Mouse (Mus musculus) stomach, embryonic 14.5 days (tissue): Measurements from ENCODE around the gene 2700097O09Rik. TPM values are rescaled to one million over a fixed set of nuclear protein-coding genes. Genes with fewer than 3 reads are reported as not detected.
A peak's percentile ranks its signal among the peaks of the same experiment; 100 is the strongest.
"Not testable (repeated sequence)": the region's sequence is repeated elsewhere in the genome, so short reads cannot be mapped to it uniquely, and the experiment has no call there.

ENCODE experiments used
- ATAC-seq: fragments of 200-750 bp; cut with Nextera tagmentation; 2 replicates; pipeline ENCODE4 v1.8.0; 2017; ENCODE audit warnings: low read depth, moderate TSS enrichment; ENCODE audit not compliant: insufficient number of reproducible peaks, insufficient read depth, low FRiP score
- H3K27ac ChIP-seq: fragments of 300-500 bp; sonication (generic); 2 replicates; pipeline ENCODE4 v1.5.1; 2014; ENCODE audit warnings: mild to moderate bottlenecking, low read length, moderate library complexity, mixed read lengths
- H3K27me3 ChIP-seq: fragments of 300-500 bp; sonication (generic); 2 replicates; pipeline ENCODE4 v1.6.1; 2014; ENCODE audit warnings: low read length, control low read depth, mixed read lengths; ENCODE audit not compliant: control insufficient read depth, insufficient read depth
- H3K36me3 ChIP-seq: fragments of 300-500 bp; sonication (generic); 2 replicates; pipeline ENCODE4 v1.6.1; 2014; ENCODE audit warnings: mild to moderate bottlenecking, control low read depth, low read length, moderate library complexity, mixed read lengths; ENCODE audit not compliant: control insufficient read depth, insufficient read depth
- H3K4me1 ChIP-seq: fragments of 300-500 bp; sonication (generic); 2 replicates; pipeline ENCODE4 v1.6.1; 2014; ENCODE audit warnings: low read length, control low read depth, mixed read lengths; ENCODE audit not compliant: control insufficient read depth, insufficient read depth
- H3K4me2 ChIP-seq: fragments of 300-500 bp; sonication (generic); replicated peaks from 2 replicates; pipeline ENCODE4 v1.6.1; 2014; ENCODE audit warnings: low read depth, low read length, control low read depth
- H3K4me3 ChIP-seq: fragments of 300-500 bp; sonication (generic); 2 replicates; pipeline ENCODE4 v1.5.1; 2014; ENCODE audit warnings: low read depth, low read length, control low read depth
- H3K9ac ChIP-seq: fragments of 300-500 bp; sonication (generic); replicated peaks from 2 replicates; pipeline ENCODE4 v1.6.1; 2014; ENCODE audit warnings: low read depth, mild to moderate bottlenecking, control low read depth, low read length, moderate library complexity, mixed read lengths
- H3K9me3 ChIP-seq: fragments of 300-500 bp; sonication (generic); 2 replicates; pipeline ENCODE4 v1.6.1; 2016; ENCODE audit warnings: low read depth, low read length, control low read depth; ENCODE audit not compliant: control insufficient read depth
- WGBS: fragments of 180-500 bp; shearing (Covaris S2); extraction: QIAGEN DNeasy Blood & Tissue Kit; methylation state at CpG from one replicate; pipeline ENCODE4 v1.1.7; 2014; 5-methylcytosine and 5-hydroxymethylcytosine counted together
- polyA plus RNA-seq: library from polyadenylated mRNA; unstranded; fragments of >200 nt; fragmentation: Nextera tagmentation; extraction: Ambion mirVana; gene quantifications from 2 replicates; pipeline ENCODE4 v1.2.1, GENCODE M21; 2014

Gene 2700097O09Rik
- 33.0 and 34.5 TPM in 2 replicates for polyA plus RNA-seq

DNA sequence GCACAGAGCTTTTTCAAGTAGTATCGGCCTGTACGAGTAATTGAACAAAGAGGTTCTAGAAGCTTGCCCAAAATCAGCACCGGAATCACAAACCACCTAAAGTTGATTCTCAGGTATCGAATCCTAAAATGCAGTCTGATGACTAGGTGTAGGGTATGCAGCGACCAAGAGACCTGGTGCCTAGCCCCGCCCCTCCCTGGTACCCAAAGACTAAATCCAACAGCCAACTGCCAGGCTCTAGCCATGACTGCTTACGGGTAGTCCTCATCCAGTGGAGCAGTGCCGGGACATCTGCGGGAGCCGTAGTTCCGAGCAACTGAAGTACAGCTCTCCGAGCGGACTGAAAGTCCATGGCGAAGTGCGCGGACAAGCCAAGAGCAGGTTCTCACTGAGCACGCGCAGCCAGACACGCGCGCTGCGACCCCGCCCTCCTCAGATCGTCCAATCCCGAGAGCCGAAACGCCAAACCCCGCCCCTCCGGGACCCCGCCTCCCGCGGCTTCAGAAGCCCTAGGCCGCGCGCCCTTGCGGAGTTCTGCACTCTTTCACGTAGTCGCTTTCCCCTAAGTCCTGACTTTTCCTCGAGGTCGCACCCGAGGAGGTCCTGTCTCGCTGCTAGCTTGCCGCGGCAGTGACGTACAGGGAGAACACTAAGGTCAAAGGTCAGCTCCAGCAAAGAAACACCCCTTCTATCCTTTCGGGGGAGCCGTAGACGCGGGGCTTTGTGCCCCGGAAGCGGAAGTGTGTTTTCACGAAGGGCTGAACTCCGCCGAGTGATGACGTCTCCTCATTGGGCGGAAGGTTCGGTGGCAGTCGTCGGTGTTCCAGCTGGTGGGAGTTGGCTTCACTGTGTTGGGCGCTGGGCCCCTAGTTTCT, at the start of gene 2700097O09Rik, which contains the start of gene Srp54a:
2700097O09Rik (minus strand) TSS at position 385 of the 875 bp plus-strand sequence.
Srp54a (plus strand) TSS at position 537 of the 875 bp plus-strand sequence.
- not testable (repeated sequence) for H3K9me3 ChIP-seq, H3K4me1 ChIP-seq, H3K27me3 ChIP-seq, H3K36me3 ChIP-seq
- ATAC-seq = peak; percentile 96
- peak within 1 kb of the TSS; percentile 41 for H3K4me2 ChIP-seq
- under 1% methylated on average over 55 of the region's 60 CpGs for WGBS
- H3K9ac ChIP-seq = peak within 1 kb of the TSS; percentile 45
- peak within 1 kb of the TSS; percentile 55 for H3K4me3 ChIP-seq
- peak within 1 kb of the TSS; percentile 69 for H3K27ac ChIP-seq

DNA sequence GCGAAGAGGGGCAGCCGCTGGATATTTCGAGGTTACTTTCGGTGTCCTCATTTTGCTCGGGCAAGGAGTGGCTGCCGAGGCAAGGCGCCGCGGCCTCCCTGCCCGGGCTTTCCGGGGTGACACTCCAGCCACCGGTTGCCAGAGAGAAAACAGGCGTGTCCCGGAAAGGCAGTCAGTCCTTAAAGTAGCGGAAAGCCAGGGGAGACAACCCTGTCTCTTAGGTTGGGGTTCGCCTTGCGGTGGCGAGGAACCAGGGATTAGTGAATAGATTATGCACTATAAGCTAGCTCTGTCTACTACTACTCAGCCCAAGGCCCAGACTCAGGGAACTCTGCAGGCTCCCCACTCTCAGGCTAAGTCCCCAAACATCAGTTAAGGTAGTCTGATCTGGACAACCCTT, 44.8 kb upstream of the 2700097O09Rik start:
- H3K36me3 ChIP-seq, H3K4me1 ChIP-seq, H3K9ac ChIP-seq, H3K4me2 ChIP-seq, H3K9me3 ChIP-seq, H3K4me3 ChIP-seq, H3K27me3 ChIP-seq, H3K27ac ChIP-seq: not testable (repeated sequence)
- no CpG with 5 or more reads among the region's 18 CpGs for WGBS
- ATAC-seq = peak; percentile 11

DNA sequence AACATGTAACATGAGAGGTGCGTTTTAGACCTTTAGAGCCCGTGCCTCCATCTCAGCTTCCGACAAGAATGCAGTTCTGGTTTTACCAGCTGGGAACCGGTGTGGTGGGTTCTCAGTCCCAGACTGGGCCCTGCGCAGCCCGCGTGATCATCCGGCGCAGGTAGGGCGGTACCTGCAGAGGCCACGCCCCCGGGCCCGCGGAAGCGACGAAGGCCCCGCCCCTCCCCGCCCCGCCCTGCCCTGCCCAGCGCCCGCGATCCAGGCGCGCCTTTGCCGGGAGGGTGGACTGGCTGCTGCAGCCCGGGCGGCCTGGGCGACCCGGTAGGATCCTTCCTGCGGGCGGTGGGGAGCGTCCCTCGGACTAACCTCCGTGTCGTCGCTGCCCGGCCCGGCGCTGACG, 44.3 kb upstream of the 2700097O09Rik start, which contains the start of gene Fam177a:
Fam177a (plus strand) TSS at position 228 of the 400 bp plus-strand sequence.
- H3K9ac ChIP-seq, H3K4me2 ChIP-seq, H3K4me1 ChIP-seq, H3K27me3 ChIP-seq, H3K36me3 ChIP-seq, H3K27ac ChIP-seq, H3K9me3 ChIP-seq, H3K4me3 ChIP-seq: not testable (repeated sequence)
- WGBS = no CpG with 5 or more reads among the region's 40 CpGs
- ATAC-seq = peak; percentile 99

DNA sequence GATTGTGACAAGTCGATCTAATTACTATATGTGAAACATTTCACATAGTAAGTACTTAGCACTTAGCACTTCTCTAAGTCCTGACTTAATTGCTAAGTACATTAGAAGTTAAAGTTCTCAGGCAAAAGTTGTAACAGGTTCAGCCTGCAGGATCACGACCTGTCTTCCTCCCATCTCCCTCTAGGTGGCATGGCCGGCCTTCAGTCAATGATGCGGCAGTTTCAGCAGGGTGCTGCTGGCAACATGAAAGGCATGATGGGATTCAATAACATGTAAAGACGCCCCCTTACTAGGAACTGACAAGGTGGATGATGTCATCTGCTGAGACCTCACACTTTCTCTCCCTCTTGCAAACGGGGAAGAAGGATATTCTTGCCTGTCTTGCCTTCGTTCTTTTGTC, 32.7 kb upstream of the 2700097O09Rik start:
- not testable (repeated sequence) for H3K4me2 ChIP-seq, H3K9me3 ChIP-seq, H3K27ac ChIP-seq, H3K36me3 ChIP-seq, H3K9ac ChIP-seq, ATAC-seq, H3K4me3 ChIP-seq, H3K27me3 ChIP-seq, H3K4me1 ChIP-seq
- no CpG with 5 or more reads among the region's 7 CpGs for WGBS

DNA sequence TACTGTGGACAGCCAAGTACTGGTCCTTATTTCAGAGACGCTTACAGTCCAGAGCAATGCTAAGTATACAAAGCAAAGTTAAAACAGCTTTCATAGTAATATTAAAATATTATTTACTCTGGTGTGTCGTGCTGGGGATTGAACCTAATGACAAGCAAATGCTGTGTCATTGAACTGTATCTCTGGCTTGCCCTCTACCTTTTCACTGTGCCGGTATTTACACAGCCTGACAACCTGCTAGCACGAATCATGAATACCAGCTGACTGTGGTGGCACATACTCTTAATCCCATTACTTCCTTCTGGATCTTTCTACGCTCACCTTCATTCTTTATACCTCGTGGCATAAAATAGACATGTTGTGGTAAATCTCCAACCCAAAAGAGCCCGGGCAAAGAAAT, 12.2 kb upstream of the 2700097O09Rik start:
- not testable (repeated sequence) for ATAC-seq, H3K9me3 ChIP-seq, H3K4me1 ChIP-seq, H3K27ac ChIP-seq, H3K4me2 ChIP-seq, H3K27me3 ChIP-seq, H3K9ac ChIP-seq, H3K36me3 ChIP-seq, H3K4me3 ChIP-seq
- WGBS = no CpG with 5 or more reads among the region's 7 CpGs

DNA sequence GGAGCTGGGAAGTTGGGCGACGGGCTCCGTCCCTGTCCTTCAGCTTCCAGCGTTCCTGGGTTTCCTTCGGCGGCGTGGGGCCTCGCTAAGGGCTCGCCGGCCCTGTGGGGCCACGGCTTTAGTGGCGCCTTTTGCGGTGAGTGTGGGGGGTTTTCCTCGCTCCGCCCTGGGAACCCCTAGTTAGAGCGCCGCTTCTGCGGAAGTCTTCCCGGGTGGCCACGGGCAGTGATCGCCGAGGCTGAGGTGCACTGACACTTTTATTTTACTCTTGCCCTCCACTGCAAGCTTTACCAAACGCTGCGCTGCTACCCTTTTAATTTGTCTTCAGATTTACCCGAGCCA, 662 bp upstream of the 2700097O09Rik start:
- Histone ChIP-seq H3K4me3 (peak overlapping the region; percentile 55), H3K4me2 (0 out of 2 replicates have a peak overlapping the region, but pooled peaks have one; percentile 20), H3K27ac (peak overlapping the region; percentile 69), H3K9ac (peak overlapping the region; percentile 34; the same call in 1 of the 2 replicates)
- not testable (repeated sequence) for H3K27me3 ChIP-seq, H3K9me3 ChIP-seq, H3K36me3 ChIP-seq, H3K4me1 ChIP-seq
- under 1% methylated on average over 25 of the region's 25 CpGs for WGBS
- peak; percentile 56 for ATAC-seq

DNA sequence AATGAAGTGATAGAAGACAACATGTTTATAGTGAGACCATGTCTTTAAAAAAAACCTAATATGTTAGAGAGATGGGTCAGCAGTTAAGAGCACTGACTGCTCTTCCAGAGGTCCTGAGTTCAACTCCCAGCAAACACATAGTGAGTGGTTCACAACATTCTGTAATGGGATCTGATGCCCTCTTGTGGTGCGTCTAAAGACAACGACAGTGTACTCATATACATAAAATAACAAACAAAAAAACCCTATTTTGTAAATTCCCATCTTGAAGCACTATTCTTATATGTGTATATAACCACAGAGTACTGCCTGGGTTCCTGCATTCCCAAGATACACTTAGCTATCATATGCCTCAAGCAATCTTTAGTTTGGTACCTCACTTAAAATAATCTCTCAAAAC, 1.2 kb downstream of the 2700097O09Rik start:
- H3K9me3 ChIP-seq, H3K4me3 ChIP-seq, H3K4me2 ChIP-seq, H3K27me3 ChIP-seq, ATAC-seq, H3K36me3 ChIP-seq, H3K9ac ChIP-seq, H3K27ac ChIP-seq, H3K4me1 ChIP-seq: not testable (repeated sequence)
- 43% methylated on average over 2 of the region's 2 CpGs for WGBS

DNA sequence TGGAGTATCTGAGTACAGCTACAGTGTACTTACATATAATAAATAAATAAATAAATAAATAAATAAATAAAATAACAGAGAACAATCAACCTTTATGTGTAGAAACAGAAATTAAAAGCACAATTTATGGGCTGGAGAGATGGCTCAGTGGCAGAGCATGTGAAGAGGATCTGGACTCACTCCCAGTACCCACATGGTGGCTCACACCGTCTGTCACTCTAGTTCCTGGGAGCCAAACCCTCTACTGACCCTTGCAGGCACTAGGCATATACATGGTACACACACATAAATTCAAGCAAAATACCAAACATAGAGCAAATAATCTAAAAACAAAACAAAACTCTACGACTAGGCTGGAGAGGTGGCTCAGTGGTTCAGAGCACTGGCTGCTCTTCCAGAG, 4.6 kb downstream of the 2700097O09Rik start:
- 88% methylated on average over 2 of the region's 2 CpGs for WGBS
- Histone ChIP-seq H3K4me1 (no peaks in the 10 kb centered on the region), H3K4me3 (no peak overlapping the region), H3K36me3 (no peaks in the 10 kb centered on the region), H3K27me3 (no peaks in the 10 kb centered on the region), H3K9ac (no peak overlapping the region), H3K27ac (no peak overlapping the region), H3K4me2 (no peak overlapping the region), H3K9me3 (no peaks in the 10 kb centered on the region)
- no peak for ATAC-seq
